Mouse (Mus musculus) activated CD4-positive, CD25-positive, alpha-beta regulatory T cell, adult 4 months (primary cell): ENCODE data around the gene Csk. TPM values are rescaled to one million over a fixed set of nuclear protein-coding genes. Genes with fewer than 3 reads are reported as not detected.
A peak's percentile ranks its signal among the peaks of the same experiment; 100 is the strongest.

ENCODE experiments used
- ATAC-seq: one replicate; pipeline ENCODE4 v1.8.0; 2017
- polyA plus RNA-seq, 2 experiments: library from polyadenylated mRNA; unstranded; fragments of 100-300 nt; shearing (Covaris generic); gene quantifications; one replicate each; pipeline ENCODE4 v1.2.1; 2017

Csk gene
- polyA plus RNA-seq, 2 experiments from 2014 or later: 118 to 146 TPM

DNA sequence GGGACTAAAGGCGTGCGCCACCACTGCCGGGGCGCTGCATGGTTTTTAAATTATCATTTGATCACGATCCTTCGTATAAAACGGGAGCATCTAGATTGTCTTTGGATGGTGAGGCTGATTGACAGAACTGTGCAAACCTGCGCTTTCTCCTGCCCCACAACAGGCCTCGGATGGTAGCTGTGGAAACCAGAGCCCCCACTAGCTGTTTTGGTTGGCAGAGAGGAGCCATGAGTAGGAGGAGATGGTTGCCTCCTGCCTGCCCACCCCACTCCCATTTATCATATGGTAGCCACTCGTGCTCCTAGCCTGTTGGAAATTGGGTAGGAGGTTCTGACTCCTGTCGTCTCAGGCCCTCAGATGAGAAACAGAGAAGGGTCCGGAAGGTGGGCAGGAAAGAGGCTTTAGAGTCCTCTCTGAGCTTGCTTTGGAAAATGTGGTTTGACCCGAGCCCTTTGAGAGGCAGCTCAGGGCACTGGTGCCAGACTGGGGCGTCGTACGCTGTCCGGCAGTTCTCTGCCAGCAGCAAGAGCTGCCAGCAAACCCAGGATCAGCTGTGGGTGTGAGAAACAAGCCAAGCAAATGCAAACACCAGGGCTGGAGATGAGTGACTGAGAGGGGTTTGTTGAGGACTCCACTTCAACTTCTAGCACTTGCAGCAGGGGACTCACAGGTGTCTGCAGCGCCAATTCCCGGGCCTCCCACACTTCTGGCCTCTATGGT lies 3.4 kb upstream of the Csk start:
- ATAC-seq: no peak

DNA sequence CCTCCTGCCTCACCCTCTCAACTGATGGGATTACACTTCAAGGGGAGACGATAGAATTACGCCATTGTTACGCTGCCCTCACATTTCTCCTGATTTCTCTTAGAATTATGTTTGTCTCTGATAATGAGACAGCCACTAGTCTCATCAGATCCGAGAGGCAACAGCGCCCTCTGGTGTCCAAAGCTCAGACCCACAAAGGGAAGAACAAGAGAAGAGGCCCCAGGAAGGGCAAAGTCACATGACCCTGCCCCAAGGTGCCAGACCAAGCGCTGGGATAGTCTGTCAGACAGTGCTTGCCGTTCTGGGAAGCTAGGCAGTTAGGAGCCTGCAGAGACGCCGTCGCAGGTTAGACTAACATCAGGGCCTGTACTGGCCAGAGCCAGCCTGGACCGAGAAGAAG lies 2.3 kb upstream of the Csk start:
- peak; percentile 70 for ATAC-seq

DNA sequence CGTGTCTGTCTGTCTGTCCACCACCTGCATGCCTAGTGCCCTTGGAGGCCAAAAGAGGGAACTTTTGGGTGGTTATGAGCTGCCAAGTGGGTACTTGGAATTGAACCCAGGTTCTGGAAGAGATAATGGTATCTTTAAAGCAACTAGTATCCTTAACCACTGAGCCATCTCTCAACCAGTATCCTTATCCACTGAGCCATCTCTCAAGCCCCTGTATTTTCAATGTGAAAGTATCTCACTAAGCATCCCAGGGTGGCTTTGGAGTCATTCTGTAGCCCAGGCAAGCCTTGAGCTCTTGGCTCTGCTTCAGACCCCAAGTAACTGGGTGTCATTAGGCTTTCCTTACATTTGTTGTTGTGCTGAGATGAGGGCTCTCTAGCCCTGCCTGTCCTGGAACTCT lies 1.5 kb upstream of the Csk start:
- no peak for ATAC-seq

DNA sequence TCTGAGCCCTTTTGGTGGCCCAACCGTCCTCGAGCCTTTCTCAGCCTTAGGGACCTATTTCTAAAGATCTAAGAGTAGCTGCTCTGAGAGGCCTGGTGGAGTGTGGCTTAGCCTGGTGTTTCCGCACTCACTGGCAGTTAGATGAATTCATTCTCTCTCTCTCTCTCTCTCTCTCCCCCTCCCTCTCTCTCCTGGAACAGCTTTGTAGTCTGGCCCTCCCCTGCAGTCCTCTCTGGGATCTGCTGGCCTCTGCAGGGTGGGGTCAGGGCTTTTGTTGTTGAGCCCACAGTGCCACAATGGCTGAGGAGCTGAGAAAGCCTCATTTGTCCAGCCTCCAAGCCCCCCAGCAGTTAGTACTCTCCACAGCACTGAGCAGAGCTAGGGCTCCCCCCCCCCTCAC lies 576 bp downstream of the Csk start:
- ATAC-seq: no peak

DNA sequence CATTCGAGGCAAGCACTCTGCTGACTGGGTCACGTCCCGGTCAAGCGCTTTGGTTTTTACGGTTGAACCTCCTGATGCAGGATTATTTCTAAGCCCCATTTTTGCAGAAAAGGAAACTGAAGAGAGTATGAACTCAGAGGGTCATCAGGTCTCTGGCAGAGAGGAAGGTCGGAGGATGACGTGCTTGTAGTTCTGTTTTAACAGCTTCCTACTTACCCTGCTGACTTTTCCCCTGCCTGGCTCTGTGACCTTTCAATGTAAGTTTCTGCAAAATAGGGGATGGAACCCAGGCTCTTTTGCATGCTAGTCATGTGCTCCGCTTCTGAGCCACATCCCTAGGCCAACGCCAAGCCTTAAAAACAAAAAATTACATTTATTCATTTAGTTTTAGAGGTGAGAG lies 1.1 kb downstream of the Csk start:
- ATAC-seq: no peak

DNA sequence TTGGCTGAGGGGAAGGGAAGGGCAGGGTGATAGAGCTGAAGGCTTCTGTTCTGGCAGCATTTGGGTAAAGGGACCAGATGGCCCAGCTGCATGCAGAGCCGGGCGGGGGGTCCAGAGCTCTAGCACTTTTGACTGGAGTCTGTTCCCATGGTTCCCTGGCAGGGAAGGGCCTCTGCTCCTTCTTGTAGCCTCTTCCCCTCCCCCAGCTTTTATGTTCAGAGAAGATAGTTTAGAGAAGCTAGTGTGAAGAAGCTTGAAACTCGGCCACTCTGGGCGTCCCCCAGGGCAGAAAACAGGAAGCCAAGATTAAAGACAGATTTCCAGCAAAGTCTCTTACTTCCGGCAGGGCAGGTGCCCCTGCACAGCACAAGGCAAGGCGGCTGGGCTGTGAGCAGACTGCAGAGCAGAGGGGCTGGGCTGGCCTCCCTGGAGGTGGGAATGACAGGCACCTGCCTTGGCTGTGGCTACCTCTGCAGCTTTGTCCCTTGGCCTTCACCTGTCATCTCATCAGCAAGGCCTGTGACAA lies 2.6 kb downstream of the Csk start:
- peak; percentile 50 for ATAC-seq

DNA sequence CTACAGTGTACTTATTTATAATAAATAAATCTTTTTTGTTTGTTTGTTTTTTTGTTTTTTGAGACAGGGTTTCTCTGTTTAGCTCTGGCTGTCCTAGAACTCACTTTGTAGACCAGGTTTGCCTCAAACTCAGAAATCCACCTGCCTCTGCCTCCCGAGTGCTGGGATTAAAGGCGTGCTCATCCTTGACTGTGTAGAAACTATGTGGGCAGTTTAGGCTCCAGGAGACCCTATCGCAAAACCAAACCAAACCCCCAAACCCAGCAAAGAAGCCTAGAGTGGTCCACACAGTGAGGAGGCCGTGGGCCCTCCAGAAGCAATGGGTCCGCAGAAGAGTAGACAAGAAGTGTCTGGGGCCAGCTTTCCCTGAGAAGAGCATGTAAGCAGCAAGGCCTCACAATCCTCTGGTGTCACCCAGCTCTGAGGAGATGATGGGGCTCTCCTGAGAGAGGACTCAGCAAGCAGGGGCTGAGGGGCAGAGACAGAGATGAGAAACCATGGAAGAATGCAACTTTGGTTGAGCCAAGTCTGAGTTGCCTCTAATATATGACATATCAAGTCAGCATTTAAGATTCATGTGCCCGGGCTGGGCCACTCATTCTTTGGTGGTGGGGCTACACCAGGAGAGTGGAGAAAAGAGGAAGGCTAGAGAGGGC lies 3.2 kb downstream of the Csk start:
- no peak for ATAC-seq

DNA sequence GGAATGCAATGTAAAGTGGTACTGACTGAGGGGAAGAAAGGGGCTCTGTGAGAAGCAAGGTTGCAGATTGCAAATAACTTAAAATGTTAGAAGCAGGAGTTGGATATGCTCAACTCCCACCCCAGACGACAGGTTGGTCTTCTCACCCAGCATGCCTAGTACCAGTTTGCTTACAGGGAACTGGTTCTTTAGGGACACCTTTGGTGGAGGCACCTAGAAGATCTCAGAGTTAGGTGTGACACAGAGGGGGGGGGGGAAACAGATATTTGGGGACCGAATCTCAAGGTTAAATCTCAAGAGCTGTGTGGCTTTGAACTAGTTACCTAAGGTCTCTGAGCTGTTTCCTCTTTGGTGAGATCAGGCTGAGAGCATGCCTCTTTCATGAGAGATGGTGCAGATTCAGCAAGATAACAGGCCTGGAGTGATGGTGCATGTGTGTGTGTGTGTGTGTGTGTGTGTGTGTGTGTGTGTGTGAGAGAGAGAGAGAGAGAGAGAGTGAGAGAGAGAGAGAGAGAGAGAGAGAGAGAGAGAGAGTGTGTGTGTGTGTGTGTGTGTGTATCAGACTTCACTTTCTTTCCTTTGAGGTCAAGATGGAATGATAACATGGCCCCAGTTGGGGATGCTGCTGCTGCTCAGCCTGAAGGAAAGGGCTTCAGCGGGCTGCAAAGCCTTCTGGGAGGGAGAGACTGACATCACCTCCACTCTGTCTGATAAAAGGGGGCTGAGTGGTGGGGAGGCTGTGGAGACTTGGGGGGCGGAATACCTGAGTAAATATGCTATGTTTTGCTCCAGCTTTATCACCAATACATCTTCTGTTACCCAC lies 5.9 kb downstream of the Csk start:
- ATAC-seq: peak; percentile 50

DNA sequence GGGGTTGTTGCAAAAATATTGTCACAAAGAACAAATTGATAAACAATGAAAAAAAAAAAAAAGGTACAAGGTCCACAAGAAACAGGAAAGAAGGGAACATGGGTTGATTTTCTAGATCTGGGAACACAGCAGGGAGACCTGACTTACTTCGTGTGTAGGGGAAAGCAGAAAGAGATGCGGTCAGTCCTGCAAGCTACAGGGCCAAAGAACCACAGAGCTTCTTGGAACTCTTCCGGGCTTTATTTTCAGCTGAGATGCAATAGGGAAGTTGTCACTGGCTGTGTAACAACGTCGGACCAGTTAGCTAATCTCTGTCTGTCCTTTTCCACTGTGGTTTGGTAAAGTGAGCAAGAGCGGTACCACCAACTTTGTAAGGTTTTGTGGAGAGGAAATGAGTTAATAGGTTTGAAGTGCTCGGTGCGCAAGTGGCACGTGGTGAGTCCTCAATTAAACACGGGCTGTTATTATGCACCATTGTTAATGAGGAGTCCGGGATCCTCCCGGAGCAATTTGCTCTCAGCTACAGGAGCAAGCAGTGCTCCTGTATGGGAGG lies 6.8 kb downstream of the Csk start:
- ATAC-seq: peak; percentile 43

DNA sequence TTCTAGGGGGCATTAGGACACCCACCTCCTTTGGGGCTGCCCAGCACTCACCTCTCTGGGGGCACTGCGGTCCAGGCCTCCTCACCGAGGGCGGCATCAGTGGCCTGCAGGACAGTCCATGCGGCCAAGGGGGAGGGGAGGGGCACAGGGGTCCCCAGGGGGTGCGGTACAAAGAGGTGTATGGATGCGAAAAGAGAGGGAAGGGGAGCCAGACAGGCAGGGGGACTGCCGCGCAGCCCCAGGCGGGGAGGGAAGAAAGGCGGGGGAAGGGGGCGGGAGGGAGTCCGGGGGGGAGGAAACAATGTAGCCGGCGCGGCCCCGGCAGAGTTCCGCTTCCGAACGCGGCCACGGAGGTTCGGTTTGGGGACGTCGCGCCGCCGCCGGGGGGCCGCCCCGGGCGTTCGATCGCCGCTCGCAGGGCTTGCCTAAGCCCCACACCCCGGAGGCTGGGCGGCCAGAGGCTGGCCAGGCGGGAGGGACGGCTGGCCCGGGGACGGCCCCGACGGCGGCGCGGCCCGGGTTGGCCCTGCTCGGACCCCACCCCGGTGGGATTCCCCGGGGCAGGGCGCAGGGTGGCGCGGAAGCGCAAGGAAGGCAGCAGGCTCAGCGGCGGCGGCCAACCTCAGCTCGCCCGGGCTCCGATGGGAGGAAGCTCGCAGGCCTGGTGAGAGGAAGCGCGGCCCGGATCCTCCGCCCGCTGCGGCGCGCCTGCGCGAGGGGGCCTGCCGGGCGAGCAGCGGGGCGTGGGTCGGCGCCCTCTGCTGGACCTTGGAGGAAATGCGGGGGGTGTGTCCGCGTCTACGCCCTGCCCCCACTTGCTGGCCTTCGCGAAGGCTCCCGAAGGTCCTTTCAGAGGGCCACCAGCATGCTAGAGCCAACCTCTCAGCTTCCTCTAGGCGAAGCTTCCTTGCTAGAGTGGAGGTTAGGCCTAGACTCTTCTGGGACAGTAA lies 8.2 kb downstream of the Csk start:
- ATAC-seq: peak; percentile 34

DNA sequence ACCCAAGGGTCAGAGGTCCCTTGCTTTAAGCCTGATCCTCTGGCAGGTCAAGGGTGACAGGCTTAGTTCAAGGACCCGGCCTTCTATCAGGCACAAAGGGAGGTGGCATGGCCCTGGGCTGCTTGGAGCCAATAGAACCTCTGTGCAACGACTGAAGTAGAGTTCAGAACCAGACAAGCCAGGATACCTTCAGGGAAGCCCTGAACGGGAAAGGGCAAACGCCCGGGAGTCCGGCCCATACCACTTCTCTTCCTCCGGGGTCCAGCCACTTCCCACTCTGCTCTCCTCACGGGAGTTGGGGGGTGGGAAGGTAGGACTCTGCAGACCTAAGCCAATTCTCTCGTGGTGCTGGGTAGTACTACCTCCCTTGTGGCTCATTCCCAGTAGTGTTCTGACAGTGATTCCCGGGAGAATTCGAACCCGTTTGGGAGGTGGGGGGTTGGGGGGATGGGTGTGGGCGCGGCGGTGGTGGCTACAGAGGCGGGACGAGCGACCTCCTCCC lies 8.9 kb downstream of the Csk start:
- no peak for ATAC-seq

DNA sequence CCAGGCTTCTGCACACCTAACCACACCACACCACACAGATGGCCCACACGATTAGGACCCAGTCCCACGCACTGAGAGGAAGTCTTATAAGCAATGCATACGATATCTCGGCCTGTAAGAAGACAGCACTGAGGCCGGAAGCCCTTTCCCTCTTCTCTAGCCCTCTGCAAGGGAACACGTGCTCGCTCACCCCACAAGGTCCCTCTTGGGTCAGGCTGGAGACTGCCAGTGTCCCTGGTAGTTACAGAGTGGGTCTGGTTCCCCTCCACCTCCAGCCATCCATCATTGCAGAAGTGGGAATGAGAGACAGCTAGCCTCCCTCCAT lies 9.6 kb downstream of the Csk start:
- ATAC-seq: peak; percentile 13

DNA sequence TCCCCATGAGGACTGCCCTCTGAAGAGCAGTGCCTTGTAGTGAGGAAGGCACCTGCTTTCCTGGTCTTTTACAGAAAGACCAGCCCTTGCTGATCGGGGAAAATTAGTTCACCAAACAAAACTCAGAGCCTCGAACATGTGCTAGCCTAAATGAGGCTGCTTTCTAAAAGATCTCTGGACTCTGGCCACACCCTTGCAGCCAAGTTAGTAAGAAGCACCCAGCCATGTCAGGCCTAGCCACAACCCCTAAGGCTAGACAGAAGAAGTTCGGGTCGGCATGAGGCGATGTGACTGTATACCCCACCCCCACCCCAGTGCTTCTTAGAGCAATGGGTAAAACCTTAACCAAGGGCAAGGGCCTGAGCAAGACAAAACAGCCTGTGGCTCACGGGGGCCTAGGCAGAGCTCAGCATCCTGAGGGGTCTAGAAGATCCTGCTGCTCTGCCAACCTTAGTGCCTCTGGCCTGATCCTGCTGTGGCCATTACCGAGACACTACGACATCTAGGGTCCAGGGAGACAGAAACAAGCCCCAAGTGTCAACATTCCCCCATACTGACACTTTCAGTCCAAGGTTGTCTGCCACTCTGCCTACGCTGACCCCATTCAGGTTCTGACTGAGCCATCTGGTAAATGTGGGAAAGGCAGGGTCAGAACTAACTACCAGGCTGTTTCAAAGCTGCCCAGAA lies 10.1 kb downstream of the Csk start:
- ATAC-seq: no peak

DNA sequence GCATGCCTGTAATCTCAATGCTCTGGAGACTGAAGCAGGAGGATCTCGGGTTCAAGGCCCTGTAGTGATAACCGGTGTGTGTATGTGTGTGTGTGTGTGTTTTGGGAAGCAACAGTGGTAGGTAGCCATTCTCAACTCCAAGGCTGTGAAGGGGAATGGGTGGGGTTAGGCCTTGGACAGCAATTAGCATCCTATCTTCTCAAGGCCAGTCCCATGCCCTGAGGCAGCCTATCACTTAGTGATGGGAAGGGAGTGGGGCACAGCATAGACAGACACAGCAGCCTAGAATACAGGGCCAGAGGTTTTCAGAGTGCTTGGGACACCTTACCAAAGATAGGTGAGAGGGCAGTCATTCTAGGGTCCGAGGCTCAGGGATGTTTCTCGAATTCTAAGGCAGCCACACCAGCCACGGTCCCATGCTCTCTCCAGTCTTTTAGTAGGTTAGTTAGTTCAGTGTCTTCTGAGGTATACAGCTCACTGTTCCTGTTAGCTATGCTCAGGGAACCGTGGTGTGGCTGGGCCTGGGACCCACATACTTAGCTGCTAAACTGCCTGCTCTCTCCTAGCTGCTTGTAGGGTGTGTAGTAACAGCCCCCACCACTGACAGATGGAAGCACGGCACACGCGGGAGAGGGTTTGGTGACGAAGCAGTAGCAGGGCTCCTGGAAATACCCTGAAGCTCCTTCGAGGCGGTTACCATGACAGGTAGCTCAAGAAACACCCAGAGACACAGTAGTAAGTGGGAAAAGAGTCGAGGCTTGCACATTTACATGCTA lies 11.5 kb downstream of the Csk start:
- ATAC-seq: no peak

DNA sequence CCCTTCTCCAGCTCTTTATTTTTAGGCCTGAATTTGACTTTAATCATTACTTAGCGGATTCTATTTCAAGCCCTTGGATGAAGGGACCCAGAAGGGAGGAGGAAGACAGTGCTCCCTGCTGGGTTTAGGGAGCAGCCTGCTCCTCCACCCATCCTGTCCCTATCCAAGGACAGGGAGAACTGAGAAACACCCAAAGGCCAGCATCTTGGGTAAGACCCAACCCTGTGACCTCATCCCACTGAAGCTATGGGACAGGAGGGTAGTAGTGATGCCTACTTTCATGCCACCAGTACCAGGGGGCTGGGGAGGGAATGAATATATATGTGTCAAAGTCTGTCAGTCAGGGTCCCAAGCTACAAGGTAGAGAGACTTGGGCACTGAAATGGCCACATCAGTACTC lies 12.4 kb downstream of the Csk start:
- ATAC-seq: no peak

DNA sequence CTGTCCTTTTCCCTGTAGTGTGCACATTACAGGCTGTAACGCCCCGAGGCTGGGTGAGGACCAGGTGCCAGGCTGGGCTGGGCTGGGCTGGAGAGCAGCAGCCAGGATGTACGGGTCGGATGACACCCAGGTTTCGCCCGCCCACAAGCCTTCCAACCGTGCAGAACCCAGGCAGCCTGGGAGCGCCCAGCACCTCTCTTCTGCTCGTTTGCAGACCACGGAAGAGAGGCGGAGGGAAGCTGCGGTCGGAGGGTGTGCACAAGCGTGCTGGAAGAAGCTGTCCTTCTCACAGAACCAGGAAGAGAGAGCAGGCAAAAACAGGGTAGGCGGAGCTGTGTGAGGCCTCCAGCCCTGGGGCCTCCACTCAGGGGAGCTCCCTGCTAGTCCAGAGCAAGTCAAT lies 13.0 kb downstream of the Csk start:
- peak; percentile 85 for ATAC-seq

DNA sequence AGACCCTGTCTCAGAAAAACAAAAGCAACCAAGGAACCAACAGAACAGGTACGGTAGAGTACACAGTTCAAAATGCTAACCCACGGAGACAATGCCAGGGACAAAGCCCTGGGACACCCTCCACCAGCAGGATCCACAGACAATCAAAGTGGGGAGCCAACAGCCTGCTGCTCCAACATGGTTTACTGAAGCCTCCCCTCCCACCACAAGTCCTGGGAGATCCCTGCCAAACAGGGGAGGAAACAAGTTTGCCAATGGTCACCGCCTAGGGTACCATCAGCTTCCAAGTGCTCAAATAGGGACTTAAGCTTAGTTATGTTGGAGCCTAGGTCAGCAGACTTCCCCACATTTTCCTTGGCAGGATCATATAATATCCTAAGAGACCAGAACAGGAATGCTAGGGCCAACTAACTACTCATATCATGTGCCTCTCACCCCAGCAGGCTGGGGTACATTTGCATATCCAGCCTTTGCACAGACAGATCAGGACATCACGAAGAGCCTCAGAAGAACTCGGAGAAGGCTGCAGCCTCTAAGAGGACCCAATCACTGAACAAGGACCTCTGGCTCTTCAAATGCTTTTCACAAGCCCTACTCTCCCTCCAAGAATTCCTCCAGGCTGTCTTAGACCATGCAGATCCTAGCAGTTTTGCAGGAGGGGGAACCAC lies 13.6 kb downstream of the Csk start:
- no peak for ATAC-seq

DNA sequence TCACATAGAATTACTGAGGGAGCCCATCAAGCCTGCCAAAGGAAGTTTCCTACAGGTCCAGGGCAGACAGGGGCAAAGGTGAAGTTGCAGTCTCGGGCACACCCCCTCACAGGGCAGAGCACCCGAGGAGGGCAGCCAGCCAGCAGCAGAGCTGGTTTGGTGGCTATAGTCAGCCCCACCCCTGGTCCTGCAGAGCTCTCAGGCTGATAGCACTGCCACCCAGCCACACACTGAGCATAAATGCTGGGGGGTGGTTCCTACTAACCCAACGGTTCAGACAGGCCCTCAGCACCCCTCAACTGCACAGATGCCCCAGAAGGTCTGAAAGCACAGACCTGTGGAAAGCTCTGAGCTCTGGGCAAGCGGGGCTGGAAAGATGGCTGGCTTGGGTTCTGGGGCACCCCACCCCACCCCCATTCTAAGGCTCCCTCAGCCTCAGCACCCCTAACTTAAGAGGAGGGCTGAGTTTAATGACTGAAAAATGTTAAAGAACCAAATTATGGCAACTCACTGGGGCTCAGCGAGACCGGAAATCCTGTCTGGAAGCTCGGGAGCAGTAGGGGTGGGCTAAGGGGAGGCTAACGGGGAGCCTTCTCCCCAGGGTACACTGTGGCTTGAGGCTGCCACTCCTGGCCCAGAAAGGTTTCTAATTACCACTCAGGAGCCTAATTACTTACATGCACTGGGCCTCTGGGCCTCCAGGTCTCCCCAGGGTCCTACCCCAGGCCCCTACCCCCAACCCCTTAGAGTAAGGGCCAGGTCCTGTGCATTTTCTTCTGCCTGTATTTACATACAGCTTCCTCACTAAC lies 14.6 kb downstream of the Csk start:
- no peak for ATAC-seq

DNA sequence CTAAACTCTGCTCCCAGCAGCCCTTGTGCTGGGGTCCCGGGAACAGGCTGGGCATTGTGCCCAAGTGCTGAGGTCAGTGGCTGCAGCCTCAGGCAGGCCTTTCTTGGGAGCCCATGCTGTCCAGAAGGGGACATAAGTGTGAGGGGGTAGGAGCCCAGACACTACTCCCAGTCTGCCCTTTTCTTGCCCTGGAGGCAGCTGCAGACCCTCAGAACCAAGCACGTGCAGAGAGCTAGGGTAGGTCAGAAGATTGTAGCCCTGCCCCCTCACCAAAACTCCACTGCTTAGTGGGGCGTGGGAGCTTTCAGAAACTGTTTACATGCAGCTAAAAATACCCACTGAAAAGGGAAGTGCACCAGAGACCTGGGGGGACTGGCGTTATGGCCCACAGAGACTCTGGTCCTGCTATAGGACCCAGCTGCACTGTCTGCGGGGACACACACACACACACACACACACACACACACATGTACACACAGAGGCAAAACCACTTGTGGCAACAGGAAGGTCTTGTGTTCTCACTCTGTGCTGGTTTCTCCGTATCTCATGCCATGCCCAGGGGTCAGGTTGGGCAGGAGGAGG lies 15.6 kb downstream of the Csk start:
- no peak for ATAC-seq
